Mouse (Mus musculus) small intestine, adult 2 months (tissue): ENCODE results near the gene Krtap13.

Experiments used
- CTCF ChIP-seq: fragments of 200-500 bp; IDR thresholded peaks from 2 replicates; pipeline ENCODE4 v1.5.1; 2012; ENCODE audit warnings: low read depth, mild to moderate bottlenecking, control low read depth, inconsistent platforms, low read length, moderate library complexity, mixed read lengths; ENCODE audit not compliant: insufficient replicate concordance, insufficient read length; ENCODE audit errors: extremely low read depth
- POLR2A ChIP-seq: fragments of 200-500 bp; IDR thresholded peaks from 2 replicates; pipeline ENCODE4 v1.6.1; 2012; ENCODE audit warnings: low read depth, mild to moderate bottlenecking, control low read depth, inconsistent platforms, low read length, moderate library complexity

DNA sequence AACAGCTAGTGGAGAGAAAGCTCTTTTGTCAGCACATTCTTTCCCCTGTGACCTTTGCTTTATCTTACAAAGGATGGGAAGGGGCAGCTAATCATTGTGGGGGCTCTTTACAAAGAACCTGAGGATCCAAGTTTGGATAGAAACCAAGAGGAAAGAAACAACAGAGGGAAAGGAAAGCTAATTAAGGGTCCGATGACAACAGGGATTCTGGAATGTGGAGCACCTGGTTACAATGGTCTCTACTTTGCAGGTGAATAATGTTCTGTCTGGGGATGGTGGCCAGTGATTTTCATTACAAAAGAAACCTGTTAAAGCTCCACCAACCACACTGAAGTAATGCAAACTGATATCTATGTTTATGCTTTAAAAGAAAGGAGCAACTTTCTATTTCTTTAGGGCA, 31.4 kb downstream of the Krtap13 start:
- TF ChIP-seq CTCF (no peak), POLR2A (no peak)
